Mouse (Mus musculus): ENCODE data around the gene Brms1. TPM values are rescaled to one million over a fixed set of nuclear protein-coding genes. Genes with fewer than 3 reads are reported as not detected.
A peak's percentile ranks its signal among the peaks of the same experiment; 100 is the strongest.
"Not testable (repeated sequence)": the region's sequence is repeated elsewhere in the genome, so short reads cannot be mapped to it uniquely, and the experiment has no call there.

Gene Brms1
- 86.8 and 91.8 TPM in 2 replicates for polyA plus RNA-seq (2016; fragmentation: Nextera tagmentation; extraction: Ambion mirVana)

DNA sequence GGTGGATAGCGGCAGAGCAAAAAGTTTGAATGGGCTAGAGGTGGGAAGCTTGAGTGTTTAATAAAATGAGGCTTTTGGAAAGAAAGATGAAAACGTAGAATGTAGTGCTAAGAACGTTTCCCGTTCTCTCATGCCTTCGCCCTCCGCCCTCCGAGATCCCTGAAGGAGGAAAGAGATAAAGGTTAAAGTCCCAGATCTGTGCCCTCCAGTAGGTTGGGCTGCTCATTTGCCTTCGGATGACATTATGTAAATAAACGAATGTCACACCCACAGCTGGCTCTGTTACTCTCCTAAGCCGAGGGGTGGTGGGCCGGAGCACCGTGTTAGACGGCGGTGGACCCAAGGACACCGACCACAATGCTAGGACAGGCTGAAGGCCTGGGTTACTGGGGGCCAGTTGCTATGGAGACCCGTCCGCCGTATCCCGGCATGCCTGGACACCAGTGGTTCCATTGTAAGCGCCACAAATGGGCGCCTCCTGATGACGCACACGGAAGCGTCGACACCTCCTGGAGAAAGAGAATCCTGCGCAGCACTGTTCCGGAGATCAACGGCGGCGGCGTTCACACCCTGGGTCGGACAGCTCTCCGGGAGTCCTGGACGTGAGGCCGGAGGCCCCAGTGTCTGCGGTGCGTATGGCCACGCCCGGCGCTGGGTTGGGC lies at the start of gene Brms1:
Gene Brms1 (plus strand): TSS at position 493 of the 662 bp plus-strand sequence.
- peak; percentile 96 for DNase-seq (ENCODE audit: low spot score)
- H3K4me3 ChIP-seq: peak within 1 kb of the TSS; percentile 66
- 8% methylated on average over 40 of the region's 40 CpGs for WGBS
- peaks cover 33% of the 10 kb centered on the region for H3K36me3 ChIP-seq
- peak within 1 kb of the TSS; percentile 81 for H3K27ac ChIP-seq
- H3K27me3 ChIP-seq (ENCODE audit: insufficient read depth, poor library complexity, severe bottlenecking): peaks cover 9% of the 10 kb centered on the region
- H3K4me1 ChIP-seq (replicated peaks): peaks cover 44% of the 10 kb centered on the region
- H3K9me3 ChIP-seq: no peaks in the 10 kb centered on the region

DNA sequence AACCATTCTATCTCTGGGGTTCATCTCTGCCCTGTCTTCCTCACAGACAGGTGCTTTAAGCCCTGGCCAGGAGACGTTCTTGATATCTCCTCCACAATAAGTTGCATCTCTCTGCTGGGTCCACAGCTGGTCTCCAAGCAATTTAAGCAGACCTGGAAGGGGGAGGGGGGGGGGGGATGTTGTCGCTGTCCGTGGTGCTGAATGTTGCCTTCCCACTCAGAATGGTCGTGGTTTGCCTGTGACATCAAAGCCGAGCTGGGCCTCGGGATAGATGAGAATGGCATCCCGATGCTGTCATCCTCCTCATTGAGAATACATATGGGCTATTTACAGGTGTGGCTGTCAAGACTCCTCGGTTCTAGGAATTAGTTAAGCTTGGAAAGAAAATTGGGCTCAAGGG lies 48.8 kb upstream of the Brms1 start:
- peak; percentile 29 for DNase-seq (ENCODE audit: low spot score)
- no peaks in the 10 kb centered on the region for H3K36me3 ChIP-seq
- H3K27me3 ChIP-seq (ENCODE audit: insufficient read depth, poor library complexity, severe bottlenecking): peaks cover 75% of the 10 kb centered on the region

DNA sequence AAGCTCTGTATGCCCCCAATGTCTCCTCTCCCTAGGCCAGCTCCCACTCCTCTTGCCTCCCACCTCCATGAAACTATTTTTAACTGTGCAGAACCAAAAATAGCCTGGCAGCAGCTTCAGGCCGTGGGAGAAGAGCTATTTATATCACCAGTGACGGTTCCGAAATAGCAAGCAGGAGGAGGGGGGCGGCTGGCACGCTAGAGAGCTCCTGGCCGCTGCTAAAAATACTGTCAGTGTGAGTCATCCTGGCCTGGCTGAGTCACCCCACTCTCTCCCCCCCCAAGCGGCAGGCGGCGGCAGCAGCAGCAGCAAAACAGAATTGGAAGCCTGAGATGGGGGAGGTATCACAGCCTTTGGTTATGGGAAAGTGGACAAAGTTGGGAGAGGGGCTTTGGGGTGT lies 48.2 kb upstream of the Brms1 start:
- H3K27ac ChIP-seq: no peak overlapping the region
- H3K27me3 ChIP-seq (ENCODE audit: insufficient read depth, poor library complexity, severe bottlenecking): peaks cover 75% of the 10 kb centered on the region
- no peak overlapping the region for H3K4me3 ChIP-seq
- H3K9me3 ChIP-seq: no peaks in the 10 kb centered on the region
- DNase-seq (ENCODE audit: low spot score): no peak
- WGBS: 7% methylated on average over 9 of the region's 9 CpGs
- peaks cover 14% of the 10 kb centered on the region for H3K4me1 ChIP-seq (replicated peaks)
- no peaks in the 10 kb centered on the region for H3K36me3 ChIP-seq

More for the DNA sequence above, 48.8 kb upstream of the Brms1 start:
- Histone ChIP-seq H3K9me3 (no peaks in the 10 kb centered on the region), H3K27ac (no peak overlapping the region), H3K4me3 (no peak overlapping the region), H3K4me1 (replicated peaks) (peaks cover 14% of the 10 kb centered on the region)
- WGBS: 20% methylated on average over 8 of the region's 8 CpGs

DNA sequence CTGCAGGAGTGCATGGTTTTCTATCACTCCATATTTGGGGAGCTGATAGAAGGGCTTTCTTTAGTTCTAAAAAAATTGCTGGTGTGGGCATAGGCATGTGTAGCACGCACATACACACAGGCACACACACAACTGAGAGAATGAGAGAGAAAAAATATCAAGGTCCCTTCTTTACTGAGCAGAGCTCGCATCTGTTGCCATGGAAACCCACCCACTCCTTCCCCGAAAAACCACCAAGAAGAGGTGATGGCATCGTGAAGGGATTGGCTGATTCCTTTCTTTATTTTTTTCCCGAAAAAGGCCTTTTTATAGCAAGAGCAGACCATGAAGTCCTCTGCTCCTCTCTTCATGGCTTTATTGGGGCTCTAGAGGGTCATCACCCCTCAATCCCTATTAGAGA lies 47.1 kb upstream of the Brms1 start:
- WGBS: 66% methylated on average over 5 of the region's 5 CpGs
- Histone ChIP-seq H3K36me3 (no peaks in the 10 kb centered on the region), H3K9me3 (no peaks in the 10 kb centered on the region), H3K27me3 (ENCODE audit: insufficient read depth, poor library complexity, severe bottlenecking) (peaks cover 69% of the 10 kb centered on the region), H3K4me1 (replicated peaks) (peaks cover 14% of the 10 kb centered on the region), H3K4me3 (no peak overlapping the region), H3K27ac (no peak overlapping the region)
- no peak for DNase-seq (ENCODE audit: low spot score)

DNA sequence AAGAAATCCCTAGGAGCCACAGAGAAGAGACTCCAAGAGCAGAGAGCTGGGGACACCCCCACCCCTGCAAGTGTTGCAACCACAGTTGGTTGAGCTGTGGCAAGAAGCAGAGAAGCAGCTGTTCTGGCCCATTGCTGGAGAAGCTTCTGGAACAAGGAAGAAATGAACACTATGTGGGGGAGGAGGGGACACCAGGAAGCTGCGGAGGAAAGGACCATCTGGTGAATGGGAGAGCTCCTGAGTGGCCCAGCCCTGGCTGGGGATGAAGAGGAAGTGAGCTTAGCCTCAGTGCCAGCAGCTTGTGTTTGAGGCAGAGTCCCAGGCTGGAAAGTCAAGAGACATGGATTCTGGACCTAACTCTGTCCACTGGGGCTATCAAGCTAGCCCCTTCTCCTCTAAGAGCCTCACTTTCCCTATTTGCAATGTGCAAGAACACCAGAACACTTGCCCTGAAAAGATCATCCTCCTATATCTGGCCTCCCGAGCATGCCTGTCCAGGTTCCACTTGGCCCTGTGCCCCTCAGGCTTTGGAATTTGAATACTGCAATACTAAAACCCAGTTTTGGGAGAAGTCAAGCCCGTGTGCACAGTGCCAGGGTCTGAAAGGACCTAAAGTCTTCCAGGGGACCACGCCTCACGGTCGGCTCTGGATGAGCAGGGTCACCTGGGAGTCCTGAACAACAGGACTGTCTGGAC lies 41.6 kb upstream of the Brms1 start:
- H3K4me3 ChIP-seq: no peak overlapping the region
- H3K27ac ChIP-seq: no peak overlapping the region
- peaks cover 13% of the 10 kb centered on the region for H3K4me1 ChIP-seq (replicated peaks)
- no peaks in the 10 kb centered on the region for H3K36me3 ChIP-seq
- no peak for DNase-seq (ENCODE audit: low spot score)
- H3K27me3 ChIP-seq (ENCODE audit: insufficient read depth, poor library complexity, severe bottlenecking): peaks cover 41% of the 10 kb centered on the region
- WGBS: 82% methylated on average over 6 of the region's 6 CpGs
- no peaks in the 10 kb centered on the region for H3K9me3 ChIP-seq

DNA sequence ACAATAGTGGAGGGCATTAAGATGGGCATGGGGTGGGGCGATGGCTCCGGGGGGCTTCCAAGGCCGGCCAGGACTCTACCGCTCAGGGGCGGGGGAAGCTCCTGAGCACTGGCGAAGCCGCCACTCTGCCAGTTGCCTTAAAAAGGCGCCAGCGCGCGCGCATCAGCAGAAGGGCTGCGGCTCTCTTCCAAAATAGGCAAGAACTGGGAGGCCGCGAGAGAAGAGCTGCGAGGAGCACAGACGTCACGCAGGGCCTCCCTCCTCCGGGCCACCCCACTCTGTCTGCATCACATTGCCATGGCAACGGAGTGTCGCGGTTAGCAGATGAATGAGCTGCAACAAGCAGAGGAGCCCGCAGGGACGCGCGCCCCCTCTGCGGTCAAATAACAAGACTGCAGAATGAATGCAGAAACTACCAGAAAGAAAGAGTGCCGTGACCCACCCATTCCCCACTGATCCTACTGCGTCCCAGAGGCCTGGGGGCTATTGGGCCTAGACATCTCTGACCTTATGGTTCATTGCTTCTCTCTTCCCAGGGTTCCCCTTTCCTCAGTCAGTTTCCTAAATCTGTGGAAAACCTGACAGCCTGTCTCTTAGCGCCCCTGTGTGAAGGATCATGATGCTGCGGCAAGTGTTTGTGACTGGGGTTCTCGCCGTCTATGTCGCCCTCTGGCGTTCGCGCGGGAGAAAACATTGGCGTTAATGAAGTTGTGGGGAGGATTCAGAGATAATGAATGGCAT lies 39.3 kb upstream of the Brms1 start:
- Histone ChIP-seq H3K4me3 (peak overlapping the region; percentile 50), H3K27me3 (ENCODE audit: insufficient read depth, poor library complexity, severe bottlenecking) (peaks cover 38% of the 10 kb centered on the region), H3K27ac (peak overlapping the region; percentile 80), H3K36me3 (no peaks in the 10 kb centered on the region), H3K9me3 (0 out of 2 replicates have a peak, but pooled peaks cover 9% of the 10 kb centered on the region), H3K4me1 (replicated peaks) (peaks cover 13% of the 10 kb centered on the region)
- WGBS: under 1% methylated on average over 39 of the region's 39 CpGs
- DNase-seq (ENCODE audit: low spot score): peak; percentile 88

DNA sequence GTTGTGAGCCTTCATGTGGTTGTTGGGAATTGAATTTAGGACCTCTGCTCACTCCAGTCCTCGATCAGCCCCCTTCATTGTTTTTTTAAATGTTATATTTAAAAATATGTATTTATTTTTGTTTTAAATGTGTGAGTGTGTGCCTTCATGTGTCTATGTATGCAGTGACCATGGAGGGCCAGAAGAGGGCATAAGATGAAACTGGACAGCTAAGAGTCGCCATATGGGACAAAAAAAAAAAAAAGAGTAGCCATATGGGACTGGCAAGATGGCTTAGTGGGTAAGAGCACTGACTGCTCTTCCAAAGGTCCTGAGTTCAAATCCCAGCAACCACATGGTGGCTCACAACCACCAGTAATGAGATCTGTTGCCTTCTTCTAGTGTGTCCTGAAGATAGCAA lies 37.5 kb upstream of the Brms1 start:
- 64% methylated on average over 2 of the region's 2 CpGs for WGBS
- H3K9me3 ChIP-seq; DNase-seq (ENCODE audit: low spot score); H3K36me3 ChIP-seq; H3K27ac ChIP-seq; H3K4me3 ChIP-seq: not testable (repeated sequence)
- peaks cover 13% of the 10 kb centered on the region for H3K4me1 ChIP-seq (replicated peaks)
- peaks cover 29% of the 10 kb centered on the region for H3K27me3 ChIP-seq (ENCODE audit: insufficient read depth, poor library complexity, severe bottlenecking)

DNA sequence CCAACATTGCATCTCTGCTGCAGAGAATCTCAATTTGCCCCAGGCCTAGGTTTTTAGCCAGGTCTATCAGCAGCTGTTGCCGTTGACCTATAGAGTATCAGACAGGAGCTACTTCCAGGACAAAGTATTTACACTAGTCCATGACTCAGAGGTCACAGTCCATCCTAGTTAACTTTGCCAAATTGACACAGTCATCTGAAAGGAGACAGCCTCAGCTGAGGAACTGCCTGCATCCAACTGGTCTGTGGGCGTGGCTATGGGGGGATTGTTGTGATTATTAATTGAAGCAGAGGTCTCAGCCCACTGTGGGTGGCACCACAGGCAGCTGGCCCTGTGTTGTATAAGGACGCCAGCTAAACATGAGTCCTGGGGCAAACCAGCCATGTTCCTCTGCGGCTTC lies 36.2 kb upstream of the Brms1 start:
- 66% methylated on average over 4 of the region's 4 CpGs for WGBS

DNA sequence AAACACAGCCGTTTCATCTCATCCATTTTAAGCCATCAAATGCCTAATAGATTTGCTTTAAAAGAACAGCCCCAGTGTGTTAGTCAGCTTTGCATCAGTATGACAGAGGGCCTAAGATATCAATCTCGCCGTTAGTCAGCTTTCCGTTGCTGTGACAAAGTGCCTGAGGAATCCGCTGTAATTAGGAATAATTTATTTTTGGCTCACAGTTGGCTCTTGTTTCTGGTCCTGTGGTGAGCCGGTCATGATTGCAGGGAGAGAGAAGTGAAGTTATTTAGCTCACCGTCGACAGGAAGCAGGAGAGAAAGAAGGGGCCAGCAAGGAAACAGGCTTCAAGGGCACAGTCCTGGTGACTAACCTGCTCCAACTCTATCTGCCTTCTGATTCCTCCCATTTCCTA lies 28.0 kb upstream of the Brms1 start:
- no peaks in the 10 kb centered on the region for H3K36me3 ChIP-seq
- no peaks in the 10 kb centered on the region for H3K9me3 ChIP-seq
- WGBS: 78% methylated on average over 8 of the region's 8 CpGs
- no peak for DNase-seq (ENCODE audit: low spot score)
- no peak overlapping the region for H3K27ac ChIP-seq
- H3K4me3 ChIP-seq: no peak overlapping the region
- 0 out of 2 replicates have a peak, but pooled peaks cover 3% of the 10 kb centered on the region for H3K27me3 ChIP-seq (ENCODE audit: insufficient read depth, poor library complexity, severe bottlenecking)
- peaks cover 11% of the 10 kb centered on the region for H3K4me1 ChIP-seq (replicated peaks)

More for the DNA sequence above, 36.2 kb upstream of the Brms1 start:
- H3K4me1 ChIP-seq (replicated peaks): peaks cover 13% of the 10 kb centered on the region
- 0 out of 2 replicates have a peak, but pooled peaks cover 9% of the 10 kb centered on the region for H3K9me3 ChIP-seq
- H3K27me3 ChIP-seq (ENCODE audit: insufficient read depth, poor library complexity, severe bottlenecking): peaks cover 18% of the 10 kb centered on the region; the same call in 1 of the 2 replicates
- H3K36me3 ChIP-seq: no peaks in the 10 kb centered on the region
- H3K27ac ChIP-seq: no peak overlapping the region
- no peak for DNase-seq (ENCODE audit: low spot score)
- H3K4me3 ChIP-seq: no peak overlapping the region

DNA sequence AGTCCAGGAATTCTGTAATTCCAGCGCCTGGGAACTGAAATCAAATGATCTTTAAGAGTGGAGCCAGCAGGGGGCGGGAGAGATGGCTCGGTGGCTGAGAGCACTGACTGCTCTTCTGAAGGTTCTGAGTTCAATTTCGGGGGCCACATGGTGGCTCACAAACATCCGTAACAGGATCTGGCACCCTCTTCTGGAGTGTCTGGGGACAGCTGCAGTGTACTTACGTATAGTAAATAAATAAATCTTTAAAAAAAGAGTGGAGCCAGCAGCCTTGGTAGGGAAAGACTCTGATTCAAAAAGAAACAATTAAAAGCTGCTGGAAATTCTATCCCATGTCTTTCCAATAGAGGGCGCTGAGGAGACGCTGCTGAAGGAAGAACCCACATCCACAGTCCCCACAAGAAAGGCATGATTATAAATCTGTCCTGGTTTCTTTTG lies 26.2 kb upstream of the Brms1 start:
- Histone ChIP-seq H3K4me3 (no peak overlapping the region), H3K27ac (no peak overlapping the region), H3K4me1 (replicated peaks) (peaks cover 11% of the 10 kb centered on the region), H3K36me3 (no peaks in the 10 kb centered on the region), H3K9me3 (no peaks in the 10 kb centered on the region), H3K27me3 (ENCODE audit: insufficient read depth, poor library complexity, severe bottlenecking) (0 out of 2 replicates have a peak, but pooled peaks cover 3% of the 10 kb centered on the region)
- 21% methylated on average over 8 of the region's 8 CpGs for WGBS
- peak; percentile 40 for DNase-seq (ENCODE audit: low spot score)

GRCm38 (mm10) chr19:5016221-5016742 lies 24.9 kb upstream of the Brms1 start:
- H3K36me3 ChIP-seq: no peaks in the 10 kb centered on the region
- H3K9me3 ChIP-seq: no peaks in the 10 kb centered on the region
- H3K4me3 ChIP-seq: 0 out of 2 replicates have a peak overlapping the region, but pooled peaks have one; percentile 11
- H3K27ac ChIP-seq: peak overlapping the region; percentile 45; the same call in 1 of the 2 replicates
- H3K4me1 ChIP-seq (replicated peaks): peaks cover 11% of the 10 kb centered on the region
- WGBS: 45% methylated on average over 10 of the region's 10 CpGs
- H3K27me3 ChIP-seq (ENCODE audit: insufficient read depth, poor library complexity, severe bottlenecking): 0 out of 2 replicates have a peak, but pooled peaks cover 3% of the 10 kb centered on the region
- DNase-seq (ENCODE audit: low spot score): no peak

DNA sequence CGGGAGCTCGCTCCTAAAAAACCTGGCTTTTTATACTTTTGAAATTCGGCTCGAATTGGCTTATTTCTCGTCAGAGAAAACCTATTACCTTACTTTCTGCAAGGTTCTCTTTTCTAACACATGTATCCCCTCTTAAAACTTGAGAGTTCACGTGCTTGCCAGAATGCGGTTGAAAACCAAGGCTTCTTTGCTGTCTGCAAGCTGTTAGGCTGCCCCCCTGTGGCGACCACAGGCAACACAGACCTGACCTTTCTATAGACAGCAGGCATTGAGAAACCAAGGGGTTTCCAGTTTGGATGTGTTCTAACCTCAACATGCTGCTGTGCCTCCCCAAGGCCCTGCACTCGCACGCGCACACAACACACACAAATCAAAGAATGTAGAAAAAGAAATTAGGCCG lies 24.4 kb upstream of the Brms1 start:
- Histone ChIP-seq H3K27ac (peak overlapping the region; percentile 45; the same call in 1 of the 2 replicates), H3K4me1 (replicated peaks) (peaks cover 11% of the 10 kb centered on the region), H3K36me3 (no peaks in the 10 kb centered on the region), H3K9me3 (no peaks in the 10 kb centered on the region), H3K27me3 (ENCODE audit: insufficient read depth, poor library complexity, severe bottlenecking) (0 out of 2 replicates have a peak, but pooled peaks cover 3% of the 10 kb centered on the region), H3K4me3 (0 out of 2 replicates have a peak overlapping the region, but pooled peaks have one; percentile 11)
- 23% methylated on average over 12 of the region's 12 CpGs for WGBS
- DNase-seq (ENCODE audit: low spot score): peak; percentile 80

All from hindbrain, embryonic 10.5 days (tissue).